Mouse (Mus musculus) urinary bladder, adult 2 months (tissue): Measurements from ENCODE around the gene Best2. TPM values are rescaled to one million over a fixed set of nuclear protein-coding genes. Genes with fewer than 3 reads are reported as not detected.

Experiments used
- DNase-seq: peaks from one replicate; pipeline ENCODE4 v3.0.0; 2022; ENCODE audit warnings: low spot score
- polyA plus RNA-seq: library from polyadenylated mRNA; depleted of rRNA; stranded (reverse); fragments of >200 nt; gene quantifications from 2 replicates; pipeline ENCODE4 v1.2.3, GENCODE M21; 2012

Best2 gene
- polyA plus RNA-seq, 1 experiment: 0.04 TPM

- DNase-seq: no peak
These were observed 31.8 kb downstream of the Best2 start for GRCm38 (mm10) chr8:84982499-84983011.

GRCm38 (mm10) chr8:84981644-84982498, 32.5 kb downstream of the Best2 start:
- DNase-seq: peak; percentile 71

GRCm38 (mm10) chr8:84980622-84981358, 33.5 kb downstream of the Best2 start:
- peak; percentile 77 for DNase-seq

- peak; percentile 96 for DNase-seq
These were observed 34.5 kb downstream of the Best2 start for GRCm38 (mm10) chr8:84979599-84980421.

GRCm38 (mm10) chr8:84978248-84978940, 35.9 kb downstream of the Best2 start, which contains the start of gene Junb:
Junb (minus strand) TSS chr8:84978718.
- peak; percentile 100 for DNase-seq

GRCm38 (mm10) chr8:84977435-84978247, 36.7 kb downstream of the Best2 start:
- peak; percentile 70 for DNase-seq

GRCm38 (mm10) chr8:84976763-84977434, 37.4 kb downstream of the Best2 start:
- DNase-seq: no peak

GRCm38 (mm10) chr8:84976031-84976762, 38.1 kb downstream of the Best2 start:
- DNase-seq: peak; percentile 95

- no peak for DNase-seq
These were observed 38.9 kb downstream of the Best2 start for GRCm38 (mm10) chr8:84975434-84975833.

- no peak for DNase-seq
These were observed 39.7 kb downstream of the Best2 start for GRCm38 (mm10) chr8:84974543-84975142.

GRCm38 (mm10) chr8:84973803-84974542, 40.4 kb downstream of the Best2 start:
- DNase-seq: no peak

GRCm38 (mm10) chr8:84973079-84973478, 41.3 kb downstream of the Best2 start:
- no peak for DNase-seq

- no peak for DNase-seq
These were observed 43.4 kb downstream of the Best2 start for GRCm38 (mm10) chr8:84970913-84971312.

- no peak for DNase-seq
These were observed 44.1 kb downstream of the Best2 start for GRCm38 (mm10) chr8:84970135-84970790.

GRCm38 (mm10) chr8:84969241-84970134, 44.8 kb downstream of the Best2 start, which contains the start of the genes Gm49661, Prdx2 and Rnaseh2a:
Gm49661 (minus strand) TSS chr8:84969433.
Prdx2 (plus strand) TSS chr8:84969587.
Rnaseh2a (minus strand) TSS chr8:84969767.
- no peak for DNase-seq

GRCm38 (mm10) chr8:84968650-84969049, 45.7 kb downstream of the Best2 start:
- DNase-seq: no peak
